Comparison of ENCODE assay signal across 28 mouse cellular contexts in the genomic region with DNA sequence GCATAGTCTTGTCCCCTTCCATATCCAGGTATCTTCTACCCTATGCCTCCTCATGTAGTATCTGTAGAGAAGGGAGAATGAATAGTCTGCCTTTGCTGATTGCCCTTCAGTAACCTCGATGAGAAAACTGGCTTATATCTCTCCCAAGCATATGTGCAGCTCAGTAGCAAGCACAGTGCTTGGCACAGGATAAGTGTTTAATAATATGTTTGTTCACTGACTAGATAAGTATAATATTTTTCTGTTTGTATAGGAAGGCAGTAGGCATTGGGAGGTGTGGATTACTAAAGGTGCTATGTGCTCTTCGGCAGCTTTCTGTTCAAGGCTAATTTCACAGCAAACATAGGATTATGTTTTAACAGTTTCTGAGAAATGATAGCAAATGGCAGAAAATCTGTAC.
"Had no signal": no experiment of that assay in that cellular context is flagged by ENCODE, and none has a peak within 500 bp of the region (broad histone marks: within the 10 kb centered on the region; RNA-seq: fewer than 3 reads in every experiment).

No protein-coding gene starts in this region.

- ATAC-seq: hindbrain, embryonic 16.5 days; inflammation-experienced regulatory T-cells, adult 6 months; intestine, embryonic 15.5 days; intestine, postnatal 0 days; liver, postnatal 0 days had no signal

- H3K4me3 ChIP-seq: heart, embryonic 10.5 days; heart, embryonic 12.5 days; hindbrain, embryonic 10.5 days; hindbrain, embryonic 12.5 days; intestine, embryonic 15.5 days; layer of hippocampus, adult 2 months; left cerebral cortex, adult 2 months; limb, embryonic 10.5 days; limb, embryonic 12.5 days; liver, embryonic 13.5 days; liver, embryonic 15.5 days had no signal

- H3K27ac ChIP-seq: heart, embryonic 10.5 days; hindbrain, embryonic 10.5 days; hindbrain, embryonic 12.5 days; hindbrain, embryonic 14.5 days; intestine, embryonic 15.5 days; layer of hippocampus, adult 2 months; left cerebral cortex, adult 2 months; limb, embryonic 10.5 days; limb, embryonic 12.5 days; liver, embryonic 13.5 days; liver, embryonic 15.5 days had no signal

- DNase-seq: gastrocnemius, postnatal 10 days; gastrocnemius, postnatal 25 days; heart, adult 18-20 months; heart, postnatal 10 days; heart, postnatal 4 days; kidney, adult 18-20 months; kidney, adult 8-10 months; kidney, postnatal 10 days; kidney, postnatal 25 days; kidney, postnatal 4 days; liver; liver, embryonic 13.5 days; liver, postnatal 0 days had no signal

- H3K9ac ChIP-seq: heart, embryonic 12.5 days; hindbrain, embryonic 12.5 days; hindbrain, embryonic 14.5 days; intestine, embryonic 15.5 days; limb, embryonic 12.5 days; liver, embryonic 13.5 days; liver, embryonic 15.5 days; liver, postnatal 0 days had no signal

- H3K27me3 ChIP-seq: heart, embryonic 12.5 days; hindbrain, embryonic 12.5 days; intestine, embryonic 15.5 days; limb, embryonic 12.5 days; liver, embryonic 13.5 days; liver, embryonic 15.5 days had no signal

- H3K4me1 ChIP-seq: heart, embryonic 10.5 days; heart, embryonic 12.5 days; hindbrain, embryonic 10.5 days; hindbrain, embryonic 12.5 days; intestine, embryonic 15.5 days; limb, embryonic 10.5 days; limb, embryonic 12.5 days; liver, embryonic 13.5 days; liver, embryonic 15.5 days had no signal

- H3K4me2 ChIP-seq: heart, embryonic 12.5 days; hindbrain, embryonic 12.5 days; hindbrain, embryonic 14.5 days; intestine, embryonic 15.5 days; limb, embryonic 12.5 days; liver, embryonic 11.5 days; liver, embryonic 13.5 days; liver, embryonic 15.5 days had no signal

- H3K9me3 ChIP-seq: heart, embryonic 10.5 days; heart, embryonic 12.5 days; hindbrain, embryonic 10.5 days; hindbrain, embryonic 12.5 days; intestine, embryonic 15.5 days; limb, embryonic 10.5 days; limb, embryonic 12.5 days; liver, embryonic 13.5 days; liver, embryonic 15.5 days had no signal

- H3K36me3 ChIP-seq: heart, embryonic 10.5 days; heart, embryonic 12.5 days; hindbrain, embryonic 10.5 days; hindbrain, embryonic 12.5 days; intestine, embryonic 15.5 days; limb, embryonic 10.5 days; limb, embryonic 12.5 days; liver, embryonic 13.5 days; liver, embryonic 15.5 days had no signal
